Mouse (Mus musculus) thymus, postnatal 36 days (tissue): ENCODE measurements around the gene Zfp600.
A peak's percentile ranks its signal among the peaks of the same experiment; 100 is the strongest.
"Not testable (repeated sequence)": the region's sequence is repeated elsewhere in the genome, so short reads cannot be mapped to it uniquely, and the experiment has no call there.

Experiments used
- DNase-seq, 2 experiments: peaks; one replicate each; pipeline ENCODE4 v3.0.0; 2022; ENCODE audit warnings: mixed read lengths in 2 of 2

Gene Zfp600

GRCm38 (mm10) chr4:146156524-146156923 is at the start of gene Zfp600:
Gene Zfp600, plus strand, starts transcription at chr4:146156824.
- not testable (repeated sequence) for DNase-seq

GRCm38 (mm10) chr4:146162893-146163292 is 6.3 kb downstream of the Zfp600 start:
- peak in 1 of 2 experiments; percentile 2 for DNase-seq

- DNase-seq, result not testable (repeated sequence)
Observed at GRCm38 (mm10) chr4:146167202-146167832, 10.7 kb downstream of the Zfp600 start.

- peak; percentile 11 to 12 for DNase-seq
Observed at GRCm38 (mm10) chr4:146167879-146168532, 11.4 kb downstream of the Zfp600 start.

- not testable (repeated sequence) for DNase-seq
Observed at GRCm38 (mm10) chr4:146168730-146169215, 12.1 kb downstream of the Zfp600 start.

- DNase-seq, result peak; percentile 6 to 15
Observed at GRCm38 (mm10) chr4:146173378-146174226, 17.0 kb downstream of the Zfp600 start.

- DNase-seq, result not testable (repeated sequence)
Observed at GRCm38 (mm10) chr4:146204357-146204756, 47.7 kb downstream of the Zfp600 start.

GRCm38 (mm10) chr4:146239252-146240244 is 82.9 kb downstream of the Zfp600 start:
- not testable (repeated sequence) for DNase-seq

GRCm38 (mm10) chr4:146242119-146242518 is 85.5 kb downstream of the Zfp600 start:
- DNase-seq, result peak; percentile 1 to 5
